Mouse (Mus musculus): Measurements from ENCODE around the gene Mrpl35. TPM values are rescaled to one million over a fixed set of nuclear protein-coding genes. Genes with fewer than 3 reads are reported as not detected.

Gene Mrpl35
- polyA plus RNA-seq, 1 experiment from 2014 or later, result 59.3 TPM

DNA sequence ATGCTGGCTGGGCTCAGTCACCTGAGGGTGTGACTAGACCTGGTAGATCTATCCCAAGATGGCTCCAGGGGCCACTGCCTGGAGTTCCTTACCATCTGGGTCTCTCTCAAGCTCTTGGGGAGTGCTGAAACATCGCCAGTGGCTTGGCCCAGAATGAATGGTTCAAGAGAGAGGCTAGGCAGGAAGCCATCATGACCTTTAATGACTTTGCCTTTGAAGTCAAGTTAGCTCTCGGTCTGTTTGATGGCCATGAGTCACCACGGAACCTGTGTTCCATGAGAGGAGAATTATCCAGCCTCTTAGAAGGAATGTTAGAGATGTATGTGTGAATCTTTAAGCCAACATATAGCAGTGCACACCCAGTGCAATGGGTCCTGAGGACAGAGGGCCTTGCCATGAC, 27.4 kb downstream of the Mrpl35 start:
- no peak for ATAC-seq (ENCODE audit: borderline replicate concordance, extremely low read depth, low FRiP score, low TSS enrichment)
- H3K27me3 ChIP-seq, result no peaks in the 10 kb centered on the region
- no peak overlapping the region for H3K4me2 ChIP-seq
- no peak overlapping the region for H3K27ac ChIP-seq
- H3K4me1 ChIP-seq, result 0 out of 2 replicates have a peak, but pooled peaks cover 4% of the 10 kb centered on the region
- H3K9me3 ChIP-seq, result no peaks in the 10 kb centered on the region
- no peaks in the 10 kb centered on the region for H3K36me3 ChIP-seq
- 60% methylated on average over 3 of the region's 3 CpGs for WGBS
- no peak overlapping the region for H3K4me3 ChIP-seq
- H3K9ac ChIP-seq, result no peak overlapping the region

DNA sequence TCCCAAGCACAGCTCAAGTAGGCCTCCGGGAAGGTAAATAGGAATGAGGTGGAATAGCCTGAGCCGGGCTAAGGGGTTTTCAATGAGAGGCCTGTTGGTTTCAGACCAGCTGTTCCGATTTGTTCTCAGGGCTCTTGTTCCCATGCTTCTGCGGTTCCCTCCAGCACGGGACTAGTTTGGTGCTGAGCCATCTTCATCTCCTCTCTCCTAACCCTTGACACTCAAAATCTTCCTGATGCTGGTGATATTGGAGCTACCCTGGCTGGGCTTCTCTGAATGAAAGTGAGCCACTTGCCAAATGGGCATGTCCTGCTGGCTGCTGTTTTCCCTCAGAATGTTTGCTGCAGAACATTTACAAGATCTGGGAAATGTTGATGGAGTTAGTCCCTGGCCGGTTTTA, 35.0 kb downstream of the Mrpl35 start:
- Histone ChIP-seq H3K27ac (no peak overlapping the region), H3K4me2 (no peak overlapping the region)
- WGBS, result 72% methylated on average over 6 of the region's 6 CpGs

DNA sequence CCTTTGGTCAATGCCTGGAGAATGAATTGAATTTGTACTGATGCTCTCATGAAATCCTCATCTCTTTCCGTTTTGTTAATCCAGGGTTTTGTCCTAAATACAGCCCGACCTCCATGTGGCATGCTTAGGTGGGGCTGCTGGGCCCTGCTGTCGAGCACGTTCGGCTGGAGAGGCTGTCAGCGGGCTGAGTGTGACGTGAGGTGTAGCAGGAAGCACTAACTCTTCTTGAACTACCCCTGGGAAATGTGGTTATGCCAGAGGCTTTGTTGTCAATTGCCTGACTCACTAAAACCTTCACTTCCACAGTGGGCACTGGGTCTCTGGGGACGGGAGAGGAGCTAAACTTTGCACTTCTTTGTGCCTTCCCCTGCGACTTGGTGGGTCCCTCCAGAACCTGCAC, 38.4 kb downstream of the Mrpl35 start:
- no peaks in the 10 kb centered on the region for H3K36me3 ChIP-seq
- 0 out of 2 replicates have a peak, but pooled peaks cover 2% of the 10 kb centered on the region for H3K4me1 ChIP-seq
- no peak overlapping the region for H3K4me2 ChIP-seq
- H3K9ac ChIP-seq, result no peak overlapping the region
- no peaks in the 10 kb centered on the region for H3K27me3 ChIP-seq
- H3K27ac ChIP-seq, result no peak overlapping the region
- H3K4me3 ChIP-seq, result no peak overlapping the region
- 46% methylated on average over 9 of the region's 9 CpGs for WGBS
- no peaks in the 10 kb centered on the region for H3K9me3 ChIP-seq
- ATAC-seq (ENCODE audit: borderline replicate concordance, extremely low read depth, low FRiP score, low TSS enrichment), result no peak

More for the DNA sequence above, 35.0 kb downstream of the Mrpl35 start:
- H3K9ac ChIP-seq, result no peak overlapping the region
- H3K4me1 ChIP-seq, result 0 out of 2 replicates have a peak, but pooled peaks cover 2% of the 10 kb centered on the region
- H3K9me3 ChIP-seq, result no peaks in the 10 kb centered on the region
- H3K27me3 ChIP-seq, result no peaks in the 10 kb centered on the region
- H3K36me3 ChIP-seq, result no peaks in the 10 kb centered on the region
- no peak for ATAC-seq (ENCODE audit: borderline replicate concordance, extremely low read depth, low FRiP score, low TSS enrichment)
- H3K4me3 ChIP-seq, result no peak overlapping the region

DNA sequence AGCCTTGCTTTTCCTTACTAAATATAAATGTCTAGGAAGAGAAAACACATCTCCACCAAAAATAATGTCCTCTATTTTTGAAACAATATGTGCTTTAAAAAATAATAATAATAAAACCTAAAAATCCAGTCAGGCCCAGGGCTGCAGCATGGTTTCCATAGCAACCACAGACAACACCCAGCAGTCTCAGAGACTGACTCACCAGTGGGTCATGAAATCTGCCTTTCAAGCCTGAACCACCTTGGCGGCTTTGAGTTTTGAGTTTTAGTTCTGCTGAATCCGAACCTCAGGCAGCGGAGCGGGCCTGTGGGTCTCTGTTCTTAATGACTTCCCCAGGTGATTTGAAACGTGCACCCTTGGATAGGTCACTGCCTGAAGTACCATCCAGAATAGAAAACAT, 43.6 kb downstream of the Mrpl35 start:
- WGBS, result 82% methylated on average over 5 of the region's 5 CpGs
- no peaks in the 10 kb centered on the region for H3K4me1 ChIP-seq
- H3K27ac ChIP-seq, result no peak overlapping the region
- H3K36me3 ChIP-seq, result no peaks in the 10 kb centered on the region
- no peaks in the 10 kb centered on the region for H3K9me3 ChIP-seq
- no peak overlapping the region for H3K9ac ChIP-seq
- ATAC-seq (ENCODE audit: borderline replicate concordance, extremely low read depth, low FRiP score, low TSS enrichment), result no peak
- no peaks in the 10 kb centered on the region for H3K27me3 ChIP-seq
- no peak overlapping the region for H3K4me3 ChIP-seq
- no peak overlapping the region for H3K4me2 ChIP-seq

DNA sequence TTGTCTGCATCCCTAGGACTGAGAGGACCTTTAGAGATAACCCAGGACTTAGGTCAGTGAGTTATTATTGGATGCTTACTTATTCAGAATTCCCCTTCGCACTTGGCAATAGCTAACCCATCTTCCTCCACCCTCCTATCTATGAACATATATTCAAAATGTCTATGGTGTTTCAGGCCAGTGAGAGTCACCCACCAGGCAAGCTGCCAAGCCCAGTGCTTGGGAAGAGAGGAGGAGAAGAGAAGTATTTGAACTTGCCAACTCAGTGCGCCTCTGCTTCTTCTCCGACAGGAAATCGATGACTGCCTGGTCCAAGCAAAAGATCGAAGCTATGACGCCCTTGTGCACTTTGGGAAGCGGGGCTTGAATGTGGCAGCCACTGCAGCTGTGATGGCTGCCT, 46.3 kb downstream of the Mrpl35 start:
- H3K4me3 ChIP-seq, result no peak overlapping the region
- H3K27ac ChIP-seq, result no peak overlapping the region
- WGBS, result 76% methylated on average over 7 of the region's 7 CpGs
- no peaks in the 10 kb centered on the region for H3K27me3 ChIP-seq
- ATAC-seq (ENCODE audit: borderline replicate concordance, extremely low read depth, low FRiP score, low TSS enrichment), result no peak
- no peaks in the 10 kb centered on the region for H3K9me3 ChIP-seq
- no peaks in the 10 kb centered on the region for H3K4me1 ChIP-seq
- H3K9ac ChIP-seq, result no peak overlapping the region
- no peak overlapping the region for H3K4me2 ChIP-seq
- H3K36me3 ChIP-seq, result no peaks in the 10 kb centered on the region

DNA sequence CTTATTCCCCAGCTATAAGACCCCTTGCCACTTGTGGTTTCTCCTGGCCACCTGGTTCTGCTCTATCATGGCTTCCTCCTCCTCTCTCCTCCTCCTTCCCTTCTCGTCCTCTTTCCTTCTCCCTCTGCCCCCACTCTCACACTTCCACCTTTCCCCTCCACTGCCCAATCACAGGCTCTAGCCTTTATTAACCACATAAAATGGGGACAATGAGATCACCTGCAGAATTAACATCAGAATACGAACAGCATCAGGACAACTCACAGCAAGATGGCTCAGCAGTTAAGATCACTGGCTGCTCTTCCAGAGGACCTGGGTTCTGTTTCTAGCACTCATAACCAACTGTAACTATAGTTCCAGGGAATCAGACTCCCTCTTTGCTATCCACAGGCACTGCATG, 46.9 kb downstream of the Mrpl35 start:
- H3K4me3 ChIP-seq, result no peak overlapping the region
- no peak overlapping the region for H3K9ac ChIP-seq
- no peaks in the 10 kb centered on the region for H3K4me1 ChIP-seq
- no peaks in the 10 kb centered on the region for H3K27me3 ChIP-seq
- no peak overlapping the region for H3K4me2 ChIP-seq
- H3K36me3 ChIP-seq, result no peaks in the 10 kb centered on the region
- ATAC-seq (ENCODE audit: borderline replicate concordance, extremely low read depth, low FRiP score, low TSS enrichment), result no peak
- H3K27ac ChIP-seq, result no peak overlapping the region
- WGBS, result 73% methylated on average over 2 of the region's 2 CpGs
- H3K9me3 ChIP-seq, result no peaks in the 10 kb centered on the region

DNA sequence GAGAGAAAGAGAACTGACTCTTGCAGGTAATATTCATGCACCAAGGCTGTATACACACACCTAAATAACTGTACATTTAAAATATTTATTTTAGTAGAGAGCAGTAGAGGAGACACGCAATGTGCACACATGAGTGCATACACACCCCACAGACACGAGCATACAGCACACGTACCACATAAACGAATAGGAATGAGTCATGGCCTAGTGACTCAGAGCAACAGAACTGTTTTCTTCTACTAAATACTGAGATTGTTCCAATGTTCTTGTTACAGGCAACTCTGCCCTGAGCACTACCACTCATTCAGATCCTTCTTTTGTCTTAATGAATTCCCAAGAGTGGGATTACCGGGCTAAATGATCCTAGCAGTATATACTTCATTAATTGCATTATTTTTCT, 48.8 kb downstream of the Mrpl35 start:
- WGBS, result 89% methylated on average over 5 of the region's 5 CpGs
- H3K4me3 ChIP-seq, result no peak overlapping the region
- ATAC-seq (ENCODE audit: borderline replicate concordance, extremely low read depth, low FRiP score, low TSS enrichment), result no peak

DNA sequence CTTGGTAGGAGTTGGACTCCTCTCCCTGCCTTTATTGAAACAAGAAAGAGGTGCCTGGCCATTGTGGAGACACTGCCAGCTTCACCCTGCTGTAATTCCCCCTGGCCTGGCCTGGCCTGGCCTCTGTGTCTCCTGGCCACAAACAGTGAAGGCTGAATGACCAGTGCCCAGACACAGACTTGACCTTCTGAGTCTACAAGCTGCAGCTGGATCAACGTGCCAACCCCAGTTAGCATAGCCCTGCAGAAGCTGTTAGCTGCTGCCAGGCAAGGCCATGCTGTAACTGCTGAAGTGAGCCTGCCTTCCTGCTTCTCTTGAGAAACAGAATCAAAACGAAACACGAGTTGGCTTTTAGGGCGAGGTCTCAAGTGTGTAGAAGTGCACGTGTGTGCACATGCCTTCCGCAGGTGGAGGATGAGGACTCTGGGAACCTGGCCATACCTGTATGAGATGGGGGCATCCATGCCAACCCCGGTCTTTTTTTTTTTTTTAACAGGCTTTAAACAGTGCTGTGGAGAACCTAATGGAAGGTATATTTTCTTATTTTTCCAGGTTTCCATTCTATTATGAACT, 54.0 kb downstream of the Mrpl35 start:
- Histone ChIP-seq H3K27me3 (no peaks in the 10 kb centered on the region), H3K4me3 (no peak overlapping the region), H3K4me2 (no peak overlapping the region), H3K4me1 (peaks cover 7% of the 10 kb centered on the region), H3K9ac (no peak overlapping the region), H3K9me3 (no peaks in the 10 kb centered on the region), H3K36me3 (no peaks in the 10 kb centered on the region), H3K27ac (peak overlapping the region; percentile 74)
- ATAC-seq (ENCODE audit: borderline replicate concordance, extremely low read depth, low FRiP score, low TSS enrichment), result peak; percentile 35; the same call in 1 of the 2 replicates
- WGBS, result 64% methylated on average over 7 of the region's 7 CpGs

More for the DNA sequence above, 48.8 kb downstream of the Mrpl35 start:
- Histone ChIP-seq H3K4me1 (no peaks in the 10 kb centered on the region), H3K9me3 (no peaks in the 10 kb centered on the region), H3K9ac (no peak overlapping the region), H3K27ac (no peak overlapping the region), H3K27me3 (no peaks in the 10 kb centered on the region), H3K4me2 (no peak overlapping the region), H3K36me3 (no peaks in the 10 kb centered on the region)

DNA sequence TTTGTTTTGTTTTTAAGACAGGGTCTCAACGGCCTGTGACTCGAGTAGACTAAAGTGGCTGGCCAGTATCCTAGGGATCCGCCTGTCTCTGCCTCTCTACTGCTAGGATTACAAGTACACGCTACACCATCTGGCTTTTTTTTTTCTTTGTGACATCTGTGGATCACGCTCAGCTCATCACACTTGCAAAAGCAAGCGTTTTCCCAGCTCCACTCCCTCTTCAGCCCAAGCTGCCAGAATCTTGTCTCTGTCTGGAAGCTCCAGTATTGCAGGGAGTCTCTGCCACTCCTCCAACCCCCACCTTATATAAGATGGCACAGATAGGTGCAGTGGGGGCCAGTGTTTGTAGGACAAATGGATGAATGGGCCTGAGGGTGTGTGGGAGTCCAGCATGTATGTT, 54.6 kb downstream of the Mrpl35 start:
- Histone ChIP-seq H3K9me3 (no peaks in the 10 kb centered on the region), H3K4me1 (peaks cover 7% of the 10 kb centered on the region), H3K4me2 (no peak overlapping the region), H3K9ac (no peak overlapping the region), H3K27me3 (no peaks in the 10 kb centered on the region), H3K36me3 (no peaks in the 10 kb centered on the region), H3K4me3 (no peak overlapping the region), H3K27ac (peak overlapping the region; percentile 74)
- 59% methylated on average over 6 of the region's 6 CpGs for WGBS
- ATAC-seq (ENCODE audit: borderline replicate concordance, extremely low read depth, low FRiP score, low TSS enrichment), result no peak

DNA sequence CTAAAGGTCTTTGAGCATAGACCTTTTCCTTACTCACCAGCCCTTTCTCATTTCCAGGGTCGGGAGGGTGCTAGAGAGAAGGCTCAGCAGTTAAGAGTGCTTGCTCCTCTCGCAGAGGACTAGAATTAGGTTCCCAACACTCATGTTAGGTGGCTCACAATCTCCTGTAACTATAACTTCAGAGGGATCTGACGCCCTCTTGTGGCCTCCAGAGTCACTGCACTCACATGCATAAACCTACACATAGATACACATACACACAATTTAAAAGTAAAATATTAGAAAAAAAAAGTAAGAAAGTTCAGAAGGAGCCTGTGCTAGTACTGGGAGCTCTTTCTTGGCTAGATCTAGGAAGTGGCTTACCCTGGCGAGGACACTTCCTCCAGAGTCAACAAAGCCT, 55.5 kb downstream of the Mrpl35 start:
- ATAC-seq (ENCODE audit: borderline replicate concordance, extremely low read depth, low FRiP score, low TSS enrichment), result no peak

DNA sequence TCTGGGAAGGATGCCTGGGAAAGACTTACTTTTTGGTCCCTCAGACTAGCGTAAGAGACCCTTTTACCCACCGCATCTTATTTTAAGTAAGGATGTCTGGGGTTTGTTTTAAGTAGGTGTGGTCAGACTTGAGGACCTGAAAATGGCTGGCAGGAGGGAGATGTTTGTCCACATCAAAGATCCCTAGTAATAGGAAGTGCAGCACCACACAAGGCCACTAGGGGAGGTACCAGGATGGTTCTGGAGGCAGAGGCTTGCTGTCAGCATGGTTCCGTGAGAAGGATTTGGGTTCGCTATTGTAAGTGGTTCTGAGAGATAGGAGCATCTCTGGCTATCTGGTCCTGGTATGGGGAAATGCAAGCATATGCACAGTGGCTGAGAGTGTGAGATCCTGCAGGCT, 55.9 kb downstream of the Mrpl35 start:
- no peak overlapping the region for H3K4me3 ChIP-seq
- WGBS, result 95% methylated on average over 4 of the region's 4 CpGs
- H3K9me3 ChIP-seq, result no peaks in the 10 kb centered on the region

More for the DNA sequence above, 55.5 kb downstream of the Mrpl35 start:
- Histone ChIP-seq H3K27ac (no peak overlapping the region), H3K4me2 (no peak overlapping the region), H3K4me1 (peaks cover 7% of the 10 kb centered on the region), H3K36me3 (no peaks in the 10 kb centered on the region), H3K9me3 (no peaks in the 10 kb centered on the region), H3K4me3 (no peak overlapping the region), H3K9ac (no peak overlapping the region), H3K27me3 (no peaks in the 10 kb centered on the region)
- WGBS, result 89% methylated on average over 4 of the region's 4 CpGs

DNA sequence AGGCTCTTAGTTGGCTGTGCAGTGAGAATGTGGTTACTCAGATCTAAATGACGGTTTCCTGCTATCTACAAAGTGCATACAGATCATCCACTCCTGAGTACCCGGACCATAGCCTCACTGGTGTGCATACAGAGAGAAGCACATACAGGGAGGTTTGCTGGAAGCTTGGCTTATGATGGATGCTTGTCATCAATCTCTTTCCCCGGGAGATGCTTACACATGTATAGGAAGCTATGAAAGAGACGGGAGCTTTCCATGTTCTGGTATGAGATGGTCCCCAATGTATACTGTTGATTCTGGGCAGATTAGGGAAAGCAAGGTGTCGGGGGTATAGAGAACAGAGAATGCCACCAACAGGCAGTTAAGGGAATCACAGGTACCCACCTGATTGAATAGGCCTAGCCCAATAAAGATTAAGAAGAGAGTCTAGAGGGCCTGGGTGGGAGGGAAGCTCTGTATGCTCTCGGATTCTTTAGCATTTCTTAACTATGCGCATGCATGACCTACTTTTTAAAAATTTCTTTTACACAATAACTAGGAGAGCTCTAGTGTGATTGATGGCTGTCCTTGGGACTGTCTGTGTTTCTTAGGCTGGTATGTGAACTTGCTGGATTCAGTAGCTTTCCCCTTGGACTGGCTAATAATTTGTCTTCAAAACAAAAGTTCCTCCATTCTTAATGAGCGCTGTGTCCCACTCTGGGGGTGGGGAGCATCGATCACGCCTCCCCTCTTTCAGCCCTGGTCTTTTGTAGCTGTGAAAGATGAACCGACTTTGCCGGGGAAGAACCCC, 56.7 kb downstream of the Mrpl35 start:
- Histone ChIP-seq H3K4me1 (peaks cover 7% of the 10 kb centered on the region), H3K27me3 (no peaks in the 10 kb centered on the region), H3K9ac (no peak overlapping the region), H3K4me3 (no peak overlapping the region), H3K27ac (no peak overlapping the region), H3K9me3 (no peaks in the 10 kb centered on the region), H3K36me3 (no peaks in the 10 kb centered on the region), H3K4me2 (no peak overlapping the region)
- 72% methylated on average over 12 of the region's 12 CpGs for WGBS
- ATAC-seq (ENCODE audit: borderline replicate concordance, extremely low read depth, low FRiP score, low TSS enrichment), result no peak

More for the DNA sequence above, 55.9 kb downstream of the Mrpl35 start:
- ATAC-seq (ENCODE audit: borderline replicate concordance, extremely low read depth, low FRiP score, low TSS enrichment), result no peak
- Histone ChIP-seq H3K27me3 (no peaks in the 10 kb centered on the region), H3K27ac (no peak overlapping the region), H3K4me2 (no peak overlapping the region), H3K9ac (no peak overlapping the region), H3K4me1 (peaks cover 7% of the 10 kb centered on the region), H3K36me3 (no peaks in the 10 kb centered on the region)

All from lung, embryonic 15.5 days (tissue).